Mouse (Mus musculus) lung, embryonic 14.5 days (tissue): ENCODE data around the gene Gosr1. TPM values are rescaled to one million over a fixed set of nuclear protein-coding genes. Genes with fewer than 3 reads are reported as not detected.

Experiments used
- ATAC-seq: fragments of 200-750 bp; cut with Nextera tagmentation; 2 replicates; pipeline ENCODE4 v1.8.0; 2017; ENCODE audit warnings: mild to moderate bottlenecking, moderate TSS enrichment, moderate library complexity; ENCODE audit not compliant: insufficient read depth
- DNase-seq: peaks from one replicate; pipeline ENCODE4 v3.0.0-alpha.2; 2015
- H3K27ac ChIP-seq: fragments of 300-500 bp; sonication (generic); 2 replicates; pipeline ENCODE4 v1.5.1; 2014; ENCODE audit warnings: low read depth, mild to moderate bottlenecking, moderate library complexity
- H3K27me3 ChIP-seq: fragments of 300-500 bp; sonication (generic); 2 replicates; pipeline ENCODE4 v1.6.1; 2014; ENCODE audit warnings: low read length, control low read depth; ENCODE audit not compliant: insufficient read depth
- H3K36me3 ChIP-seq: fragments of 300-500 bp; sonication (generic); 2 replicates; pipeline ENCODE4 v1.6.1; 2014; ENCODE audit warnings: control low read depth; ENCODE audit not compliant: insufficient read depth
- H3K4me1 ChIP-seq: fragments of 300-500 bp; sonication (generic); 2 replicates; pipeline ENCODE4 v1.6.1; 2014; ENCODE audit warnings: antibody characterized with exemption, control low read depth; ENCODE audit not compliant: insufficient read depth
- H3K4me2 ChIP-seq: fragments of 300-500 bp; sonication (generic); 2 replicates; pipeline ENCODE4 v1.6.1; 2014; ENCODE audit warnings: mild to moderate bottlenecking
- H3K4me3 ChIP-seq: fragments of 300-500 bp; sonication (generic); 2 replicates; pipeline ENCODE4 v1.5.1; 2014; ENCODE audit warnings: low read depth, low read length
- H3K9ac ChIP-seq: fragments of 300-500 bp; sonication (generic); 2 replicates; pipeline ENCODE4 v1.6.1; 2014
- H3K9me3 ChIP-seq: fragments of 300-500 bp; sonication (generic); 2 replicates; pipeline ENCODE4 v1.6.1; 2016; ENCODE audit warnings: low read depth, low read length, control low read depth
- CTCF ChIP-seq: IDR thresholded peaks from 2 replicates; pipeline ENCODE4 v1.5.1; 2016; ENCODE audit warnings: antibody characterized with exemption, low read depth
- WGBS: fragments of 180-500 bp; shearing (Covaris S2); extraction: QIAGEN DNeasy Blood & Tissue Kit; methylation state at CpG from one replicate; pipeline ENCODE4 v1.1.7; 2014; 5-methylcytosine and 5-hydroxymethylcytosine counted together
- polyA plus RNA-seq: library from polyadenylated mRNA; unstranded; fragments of >200 nt; fragmentation: Nextera tagmentation; extraction: Ambion mirVana; gene quantifications from 2 replicates; pipeline ENCODE4 v1.2.1, GENCODE M21; 2014

Gosr1 gene
- polyA plus RNA-seq, 1 experiment from 2014 or later: 38.7 TPM

DNA sequence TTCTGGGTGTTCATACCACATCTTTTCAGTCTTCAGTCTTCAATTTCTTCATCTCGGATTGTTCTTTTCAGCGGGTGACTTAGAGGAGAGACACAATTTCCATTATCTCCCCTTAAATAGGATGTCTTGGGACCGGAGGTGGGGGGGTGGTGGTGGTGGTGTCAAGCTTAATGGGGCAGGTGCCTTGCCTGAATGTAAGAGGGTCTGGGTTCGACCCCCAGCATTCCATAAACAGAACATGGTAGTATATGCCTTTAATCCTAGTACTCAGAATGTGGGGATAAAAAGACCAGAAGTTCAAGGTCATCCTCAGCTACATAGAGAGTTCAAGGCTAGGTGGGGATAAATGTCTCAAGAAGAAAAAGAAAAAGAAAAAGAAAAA, 353 bp upstream of the Gosr1 start:
- TF ChIP-seq CTCF: no peak
- H3K9me3 ChIP-seq: no peaks in the 10 kb centered on the region
- no peaks in the 10 kb centered on the region for H3K27me3 ChIP-seq
- H3K27ac ChIP-seq: no peak overlapping the region
- peak overlapping the region; percentile 89; the same call in 1 of the 2 replicates for H3K4me3 ChIP-seq
- no peak overlapping the region for H3K9ac ChIP-seq
- ATAC-seq (peak; percentile 57; the same call in 1 of the 2 replicates), DNase-seq (no peak)
- peak overlapping the region; percentile 19; the same call in 1 of the 2 replicates for H3K4me2 ChIP-seq
- no peaks in the 10 kb centered on the region for H3K4me1 ChIP-seq
- H3K36me3 ChIP-seq: peaks cover 21% of the 10 kb centered on the region
- 11% methylated on average over 4 of the region's 4 CpGs for WGBS

DNA sequence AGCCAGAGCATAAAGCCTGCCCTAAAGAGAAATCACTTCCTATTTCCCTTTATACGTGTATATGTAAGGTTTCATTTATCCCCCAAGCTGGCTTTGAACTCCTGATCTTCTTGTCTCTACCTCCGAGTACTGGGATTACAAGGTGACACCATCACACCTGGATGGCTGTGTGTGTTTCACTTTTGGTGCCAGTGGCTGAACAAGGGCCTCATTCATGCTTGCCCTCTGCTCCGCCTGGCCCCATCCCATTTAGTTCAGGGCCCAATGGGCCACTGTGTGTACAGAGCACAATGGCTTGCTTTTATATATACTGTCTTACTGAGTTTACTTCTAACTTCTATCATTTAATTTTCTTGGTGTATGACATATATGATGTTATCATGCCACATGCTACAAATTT, 11.1 kb downstream of the Gosr1 start:
- H3K4me1 ChIP-seq: no peaks in the 10 kb centered on the region

GRCm38 (mm10) chr11:76748819-76749218, 14.6 kb downstream of the Gosr1 start:
- TF ChIP-seq CTCF: no peak
- ATAC-seq: no peak

More for the DNA sequence above, 11.1 kb downstream of the Gosr1 start:
- no peak overlapping the region for H3K4me3 ChIP-seq
- H3K9me3 ChIP-seq: no peaks in the 10 kb centered on the region
- DNase-seq (no peak), ATAC-seq (no peak)
- H3K27me3 ChIP-seq: no peaks in the 10 kb centered on the region
- no peak overlapping the region for H3K4me2 ChIP-seq
- no peak overlapping the region for H3K27ac ChIP-seq
- H3K9ac ChIP-seq: no peak overlapping the region
- no peak for TF ChIP-seq CTCF
- H3K36me3 ChIP-seq: peaks cover 86% of the 10 kb centered on the region
- 99% methylated on average over 3 of the region's 3 CpGs for WGBS

GRCm38 (mm10) chr11:76745921-76746320, 17.5 kb downstream of the Gosr1 start:
- no peak for TF ChIP-seq CTCF
- DNase-seq: no peak
- peaks cover 70% of the 10 kb centered on the region for H3K36me3 ChIP-seq

More at GRCm38 (mm10) chr11:76748819-76749218, 14.6 kb downstream of the Gosr1 start:
- no peak for DNase-seq
- Histone ChIP-seq H3K4me2 (no peak overlapping the region), H3K4me1 (no peaks in the 10 kb centered on the region), H3K9ac (no peak overlapping the region), H3K36me3 (peaks cover 81% of the 10 kb centered on the region), H3K27me3 (no peaks in the 10 kb centered on the region), H3K4me3 (no peak overlapping the region), H3K27ac (no peak overlapping the region), H3K9me3 (no peaks in the 10 kb centered on the region)
- 89% methylated on average over 9 of the region's 9 CpGs for WGBS

GRCm38 (mm10) chr11:76744550-76744949, 18.8 kb downstream of the Gosr1 start:
- no peaks in the 10 kb centered on the region for H3K4me1 ChIP-seq
- H3K4me2 ChIP-seq: no peak overlapping the region
- no peaks in the 10 kb centered on the region for H3K9me3 ChIP-seq
- no peaks in the 10 kb centered on the region for H3K27me3 ChIP-seq
- TF ChIP-seq CTCF: peak; percentile 55
- H3K27ac ChIP-seq: no peak overlapping the region
- H3K9ac ChIP-seq: no peak overlapping the region
- 61% methylated on average over 7 of the region's 7 CpGs for WGBS
- no peak for ATAC-seq
- H3K36me3 ChIP-seq: peaks cover 60% of the 10 kb centered on the region
- peak; percentile 76 for DNase-seq
- no peak overlapping the region for H3K4me3 ChIP-seq

More at GRCm38 (mm10) chr11:76745921-76746320, 17.5 kb downstream of the Gosr1 start:
- H3K9me3 ChIP-seq: no peaks in the 10 kb centered on the region
- H3K27me3 ChIP-seq: no peaks in the 10 kb centered on the region
- 88% methylated on average over 1 of the region's 1 CpGs for WGBS
- no peak for ATAC-seq
- H3K4me1 ChIP-seq: no peaks in the 10 kb centered on the region
- H3K4me2 ChIP-seq: no peak overlapping the region
- H3K4me3 ChIP-seq: no peak overlapping the region
- H3K9ac ChIP-seq: no peak overlapping the region
- no peak overlapping the region for H3K27ac ChIP-seq

GRCm38 (mm10) chr11:76742511-76742910, 20.9 kb downstream of the Gosr1 start:
- DNase-seq (no peak), ATAC-seq (no peak)
- WGBS: 94% methylated on average over 7 of the region's 7 CpGs

GRCm38 (mm10) chr11:76739125-76739524, 24.3 kb downstream of the Gosr1 start:
- peaks cover 40% of the 10 kb centered on the region for H3K36me3 ChIP-seq
- H3K27me3 ChIP-seq: no peaks in the 10 kb centered on the region
- no peak overlapping the region for H3K4me2 ChIP-seq
- no peaks in the 10 kb centered on the region for H3K9me3 ChIP-seq
- TF ChIP-seq CTCF: peak; percentile 57
- no peak overlapping the region for H3K4me3 ChIP-seq
- no peaks in the 10 kb centered on the region for H3K4me1 ChIP-seq
- H3K27ac ChIP-seq: no peak overlapping the region
- H3K9ac ChIP-seq: no peak overlapping the region
- ATAC-seq (no peak), DNase-seq (peak; percentile 48)
- WGBS: 69% methylated on average over 6 of the region's 6 CpGs

More at GRCm38 (mm10) chr11:76742511-76742910, 20.9 kb downstream of the Gosr1 start:
- Histone ChIP-seq H3K9ac (no peak overlapping the region), H3K27ac (no peak overlapping the region), H3K4me1 (no peaks in the 10 kb centered on the region), H3K9me3 (no peaks in the 10 kb centered on the region), H3K36me3 (peaks cover 44% of the 10 kb centered on the region), H3K4me2 (no peak overlapping the region), H3K4me3 (no peak overlapping the region), H3K27me3 (no peaks in the 10 kb centered on the region)
- no peak for TF ChIP-seq CTCF
